Mouse (Mus musculus): ENCODE measurements around the gene Lefty1. TPM values are rescaled to one million over a fixed set of nuclear protein-coding genes. Genes with fewer than 3 reads are reported as not detected.
A peak's percentile ranks its signal among the peaks of the same experiment; 100 is the strongest.
"Not testable (repeated sequence)": the region's sequence is repeated elsewhere in the genome, so short reads cannot be mapped to it uniquely, and the experiment has no call there.

Lefty1 gene
- polyA plus RNA-seq, 1 experiment from 2014 or later = 1.6 TPM

DNA sequence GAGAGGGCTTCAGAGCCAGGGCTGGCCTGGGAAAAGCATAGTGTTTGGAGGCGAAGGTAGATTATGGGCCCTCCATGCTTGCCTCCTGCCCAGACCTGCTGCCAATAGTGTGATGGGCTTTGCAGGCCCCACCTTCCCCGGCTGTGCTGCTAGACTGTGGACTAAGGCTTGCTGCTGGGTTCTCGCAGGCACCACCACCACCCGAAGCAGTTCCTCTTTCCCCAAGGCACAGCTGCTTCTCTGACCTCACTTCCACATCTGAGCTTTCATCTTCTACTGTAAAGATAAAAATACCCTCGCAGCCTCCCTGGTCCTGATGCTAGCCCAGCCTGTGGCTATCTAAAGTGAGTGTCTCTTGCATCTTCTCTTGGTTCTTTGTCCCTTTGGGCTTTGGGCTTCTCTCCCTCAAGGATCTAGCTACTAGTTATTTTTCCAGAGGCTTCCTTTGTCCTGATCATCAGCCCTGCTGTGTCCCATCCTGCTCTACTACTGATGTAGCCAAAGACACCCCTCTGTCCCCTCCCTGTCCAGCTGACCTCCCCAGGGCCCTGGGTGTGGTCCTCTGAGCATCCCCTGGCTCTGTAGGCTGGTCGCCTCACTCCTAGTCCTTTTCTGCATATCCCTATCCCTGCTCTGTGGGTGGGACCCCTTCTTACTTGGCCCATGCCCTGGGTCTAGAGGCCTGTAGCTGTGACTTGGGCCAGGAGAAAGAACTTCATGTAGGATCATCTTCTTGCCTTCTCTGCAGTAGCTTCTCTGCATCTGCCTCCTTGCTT lies 12.4 kb upstream of the Lefty1 start:
- Histone ChIP-seq H3K27me3 (peaks cover 2% of the 10 kb centered on the region; the same call in 1 of the 2 replicates), H3K4me2 (no peak overlapping the region), H3K9me3 (no peaks in the 10 kb centered on the region), H3K36me3 (no peaks in the 10 kb centered on the region), H3K4me3 (no peak overlapping the region), H3K27ac (no peak overlapping the region), H3K9ac (0 out of 2 replicates have a peak overlapping the region, but pooled peaks have one; percentile 40), H3K4me1 (no peaks in the 10 kb centered on the region)
- WGBS = 75% methylated on average over 6 of the region's 6 CpGs
- no peak for ATAC-seq (ENCODE audit: insufficient number of reproducible peaks, insufficient read depth, low FRiP score, low TSS enrichment, low read depth)

DNA sequence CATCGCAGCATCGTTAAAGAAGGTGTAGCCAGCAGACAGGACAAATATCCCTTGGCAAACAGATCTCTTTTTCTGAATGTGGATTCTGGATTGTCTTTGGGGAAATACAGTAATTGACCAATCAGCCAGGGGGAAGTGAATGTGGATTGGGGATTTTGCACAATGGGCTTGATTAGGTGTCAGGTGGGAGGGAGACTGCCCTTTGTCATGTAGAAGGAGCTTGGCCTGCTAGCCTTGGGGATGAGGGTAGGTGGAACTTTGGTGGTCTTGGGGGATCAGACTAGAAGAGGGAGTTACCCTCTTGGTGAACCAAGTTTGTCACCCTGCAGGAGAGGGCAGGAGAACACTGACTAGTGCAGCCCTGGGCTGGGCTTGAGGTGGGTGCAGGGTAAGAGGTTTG lies 10.1 kb upstream of the Lefty1 start:
- Histone ChIP-seq H3K4me3 (no peak overlapping the region), H3K27me3 (peaks cover 2% of the 10 kb centered on the region; the same call in 1 of the 2 replicates), H3K4me1 (no peaks in the 10 kb centered on the region), H3K36me3 (no peaks in the 10 kb centered on the region), H3K27ac (no peak overlapping the region), H3K4me2 (no peak overlapping the region), H3K9ac (no peak overlapping the region), H3K9me3 (no peaks in the 10 kb centered on the region)
- no peak for ATAC-seq (ENCODE audit: insufficient number of reproducible peaks, insufficient read depth, low FRiP score, low TSS enrichment, low read depth)
- WGBS = 45% methylated on average over 2 of the region's 2 CpGs

DNA sequence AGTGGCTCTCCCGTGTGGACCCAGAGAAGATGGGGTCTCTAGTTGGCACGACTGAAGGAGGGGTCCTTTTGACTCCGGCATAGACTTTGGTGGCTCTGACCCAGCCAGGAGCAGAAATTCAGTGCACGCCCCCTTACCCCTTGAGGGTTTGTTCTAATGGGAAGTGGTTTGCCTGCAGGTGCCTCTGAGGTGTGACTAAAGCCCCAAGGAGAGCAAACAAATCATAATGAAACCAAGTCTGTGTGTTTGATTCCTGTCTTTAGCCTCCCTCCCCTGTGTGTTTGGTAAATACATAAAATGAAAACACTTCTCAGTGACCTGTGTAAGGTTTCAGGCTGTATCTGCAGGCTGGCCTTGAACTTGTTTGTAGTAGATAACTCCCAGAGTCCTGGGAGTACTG lies 8.5 kb upstream of the Lefty1 start:
- Histone ChIP-seq H3K9ac (no peak overlapping the region), H3K36me3 (no peaks in the 10 kb centered on the region), H3K9me3 (no peaks in the 10 kb centered on the region), H3K27ac (no peak overlapping the region), H3K4me2 (no peak overlapping the region), H3K27me3 (peaks cover 2% of the 10 kb centered on the region; the same call in 1 of the 2 replicates), H3K4me1 (no peaks in the 10 kb centered on the region), H3K4me3 (no peak overlapping the region)
- WGBS = 77% methylated on average over 4 of the region's 4 CpGs
- no peak for ATAC-seq (ENCODE audit: insufficient number of reproducible peaks, insufficient read depth, low FRiP score, low TSS enrichment, low read depth)

DNA sequence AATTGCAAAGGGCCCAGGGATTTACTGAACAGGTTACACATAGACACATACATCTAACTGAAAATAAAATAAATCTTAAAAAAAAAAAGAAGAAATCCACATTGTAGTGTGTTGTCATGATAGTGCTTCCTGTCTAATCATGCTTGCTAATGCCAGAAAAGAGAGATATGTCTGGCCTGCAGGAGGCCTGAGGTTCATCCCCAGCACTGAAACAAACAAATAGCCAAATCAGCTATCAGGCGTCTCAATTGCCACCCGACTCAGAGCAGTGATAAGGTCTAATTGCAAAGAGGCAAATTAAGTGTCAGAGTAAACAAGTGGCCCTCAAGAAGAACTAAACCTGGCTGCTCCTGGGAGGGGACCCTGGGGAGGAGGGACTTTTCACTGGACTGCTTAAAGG lies 5.2 kb upstream of the Lefty1 start:
- no peak overlapping the region for H3K4me2 ChIP-seq
- H3K4me3 ChIP-seq = no peak overlapping the region
- ATAC-seq (ENCODE audit: insufficient number of reproducible peaks, insufficient read depth, low FRiP score, low TSS enrichment, low read depth) = no peak
- H3K36me3 ChIP-seq = no peaks in the 10 kb centered on the region
- H3K9me3 ChIP-seq = no peaks in the 10 kb centered on the region
- 57% methylated on average over 2 of the region's 2 CpGs for WGBS
- no peak overlapping the region for H3K27ac ChIP-seq
- peaks cover 20% of the 10 kb centered on the region for H3K27me3 ChIP-seq
- no peak overlapping the region for H3K9ac ChIP-seq
- no peaks in the 10 kb centered on the region for H3K4me1 ChIP-seq

DNA sequence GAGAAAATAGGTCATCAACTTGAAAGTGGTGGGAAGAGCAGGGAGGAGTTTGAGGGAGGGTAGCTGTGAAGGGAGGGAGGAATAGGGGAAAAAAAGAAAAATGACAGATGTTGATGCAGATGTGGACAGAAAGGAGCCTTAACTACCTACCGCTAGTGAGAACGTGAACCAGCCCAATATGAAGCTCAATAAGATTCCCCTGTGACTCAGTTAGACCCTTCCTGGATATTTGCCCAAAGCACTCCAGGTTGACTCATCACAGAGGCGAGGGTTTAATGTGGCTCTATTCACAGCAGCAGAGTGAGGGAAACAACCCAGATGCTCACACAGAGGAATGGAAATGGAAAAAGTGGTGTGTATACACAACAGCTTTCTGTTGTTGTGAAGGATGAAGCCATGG lies 3.7 kb upstream of the Lefty1 start:
- Histone ChIP-seq H3K36me3 (no peaks in the 10 kb centered on the region), H3K4me1 (no peaks in the 10 kb centered on the region), H3K9me3 (no peaks in the 10 kb centered on the region), H3K27ac (no peak overlapping the region), H3K27me3 (peaks cover 35% of the 10 kb centered on the region), H3K4me3 (no peak overlapping the region), H3K4me2 (no peak overlapping the region), H3K9ac (no peak overlapping the region)
- ATAC-seq (ENCODE audit: insufficient number of reproducible peaks, insufficient read depth, low FRiP score, low TSS enrichment, low read depth) = no peak
- 62% methylated on average over 3 of the region's 3 CpGs for WGBS

DNA sequence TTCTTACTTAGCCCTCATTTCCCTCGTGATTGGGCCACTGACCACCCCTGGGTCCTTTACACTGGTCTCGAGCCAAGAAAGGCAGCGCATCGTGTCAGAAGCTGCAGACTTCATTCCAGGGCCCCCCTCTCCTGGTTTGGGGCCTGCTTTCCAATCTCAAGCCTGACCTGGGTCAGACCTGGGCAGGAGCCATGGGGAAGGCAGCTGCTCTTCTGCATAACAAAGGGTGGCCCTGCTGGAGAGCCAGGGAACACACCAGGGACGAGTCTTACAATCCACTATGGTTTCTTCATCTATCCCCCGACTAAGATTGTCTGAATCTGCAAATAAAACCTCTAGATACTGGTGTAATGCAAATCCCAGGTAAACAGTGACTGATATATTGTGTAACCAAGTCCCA lies 1.2 kb upstream of the Lefty1 start:
- Histone ChIP-seq H3K27me3 (peaks cover 56% of the 10 kb centered on the region), H3K9me3 (no peaks in the 10 kb centered on the region), H3K9ac (no peak overlapping the region), H3K4me2 (no peak overlapping the region), H3K36me3 (no peaks in the 10 kb centered on the region), H3K4me3 (no peak overlapping the region), H3K27ac (no peak overlapping the region), H3K4me1 (peaks cover 3% of the 10 kb centered on the region; the same call in 1 of the 2 replicates)
- no peak for ATAC-seq (ENCODE audit: insufficient number of reproducible peaks, insufficient read depth, low FRiP score, low TSS enrichment, low read depth)
- 24% methylated on average over 6 of the region's 6 CpGs for WGBS

DNA sequence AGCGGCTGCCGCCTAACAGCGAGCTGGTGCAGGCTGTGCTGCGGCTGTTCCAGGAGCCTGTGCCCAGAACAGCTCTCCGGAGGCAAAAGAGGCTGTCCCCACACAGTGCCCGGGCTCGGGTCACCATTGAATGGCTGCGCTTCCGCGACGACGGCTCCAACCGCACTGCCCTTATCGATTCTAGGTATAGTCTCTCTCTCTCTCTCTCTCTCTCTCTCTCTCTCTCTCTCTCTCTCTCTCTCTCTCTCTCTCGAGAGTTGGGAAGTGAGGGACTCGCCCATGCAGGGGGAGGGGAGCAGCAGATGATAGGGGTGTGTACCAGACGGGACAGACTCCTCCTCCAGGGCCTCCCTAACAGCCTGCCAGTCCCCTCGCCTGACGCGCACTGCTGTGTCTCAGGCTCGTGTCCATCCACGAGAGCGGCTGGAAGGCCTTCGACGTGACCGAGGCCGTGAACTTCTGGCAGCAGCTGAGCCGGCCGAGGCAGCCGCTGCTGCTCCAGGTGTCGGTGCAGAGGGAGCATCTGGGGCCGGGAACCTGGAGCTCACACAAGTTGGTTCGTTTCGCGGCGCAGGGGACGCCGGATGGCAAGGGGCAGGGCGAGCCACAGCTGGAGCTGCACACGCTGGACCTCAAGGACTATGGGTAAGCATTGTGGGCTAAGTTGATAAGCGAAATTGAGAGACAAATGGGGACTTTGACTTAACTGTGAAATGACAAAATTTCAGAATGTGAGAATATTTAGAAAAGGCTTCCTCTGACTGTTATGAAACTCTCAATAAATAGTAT lies 2.0 kb downstream of the Lefty1 start:
- 0 out of 2 replicates have a peak, but pooled peaks have one; percentile 54 for ATAC-seq (ENCODE audit: insufficient number of reproducible peaks, insufficient read depth, low FRiP score, low TSS enrichment, low read depth)
- H3K36me3 ChIP-seq, H3K27ac ChIP-seq, H3K9me3 ChIP-seq: not testable (repeated sequence)
- Histone ChIP-seq H3K4me1 (peaks cover 14% of the 10 kb centered on the region), H3K9ac (peak overlapping the region; percentile 44), H3K4me3 (peak overlapping the region; percentile 38), H3K4me2 (peak overlapping the region; percentile 62), H3K27me3 (peaks cover 71% of the 10 kb centered on the region)
- 1% methylated on average over 39 of the region's 41 CpGs for WGBS

DNA sequence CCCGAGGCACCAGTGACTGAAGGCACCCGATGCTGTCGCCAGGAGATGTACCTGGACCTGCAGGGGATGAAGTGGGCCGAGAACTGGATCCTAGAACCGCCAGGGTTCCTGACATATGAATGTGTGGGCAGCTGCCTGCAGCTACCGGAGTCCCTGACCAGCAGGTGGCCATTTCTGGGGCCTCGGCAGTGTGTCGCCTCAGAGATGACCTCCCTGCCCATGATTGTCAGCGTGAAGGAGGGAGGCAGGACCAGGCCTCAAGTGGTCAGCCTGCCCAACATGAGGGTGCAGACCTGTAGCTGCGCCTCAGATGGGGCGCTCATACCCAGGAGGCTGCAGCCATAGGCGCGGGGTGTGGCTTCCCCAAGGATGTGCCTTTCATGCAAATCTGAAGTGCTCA lies 2.8 kb downstream of the Lefty1 start:
- H3K9me3 ChIP-seq; H3K9ac ChIP-seq; H3K4me3 ChIP-seq; H3K36me3 ChIP-seq; ATAC-seq (ENCODE audit: insufficient number of reproducible peaks, insufficient read depth, low FRiP score, low TSS enrichment, low read depth); H3K27ac ChIP-seq; H3K4me2 ChIP-seq: not testable (repeated sequence)
- peaks cover 17% of the 10 kb centered on the region for H3K4me1 ChIP-seq
- WGBS = 23% methylated on average over 13 of the region's 13 CpGs
- H3K27me3 ChIP-seq = peaks cover 71% of the 10 kb centered on the region

DNA sequence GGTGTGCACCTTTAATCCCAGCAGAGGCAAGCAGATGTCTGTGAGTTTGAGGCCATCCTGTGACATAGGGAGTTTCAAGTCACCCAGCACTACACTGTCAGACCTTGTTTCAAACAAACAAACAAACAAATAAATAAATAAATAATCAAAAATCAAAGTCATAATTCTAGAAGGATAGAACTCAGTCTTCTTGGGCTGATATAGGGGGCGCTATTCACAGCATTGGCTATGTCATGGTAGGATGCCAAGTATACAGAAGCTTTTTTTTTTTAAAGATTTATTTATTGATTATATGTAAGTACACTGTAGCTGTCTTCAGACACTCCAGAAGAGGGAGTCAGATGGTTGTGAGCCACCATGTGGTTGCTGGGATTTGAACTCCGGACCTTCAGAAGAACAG lies 4.0 kb downstream of the Lefty1 start:
- not testable (repeated sequence) for H3K4me2 ChIP-seq; H3K27ac ChIP-seq; H3K9ac ChIP-seq; H3K36me3 ChIP-seq; H3K9me3 ChIP-seq; ATAC-seq (ENCODE audit: insufficient number of reproducible peaks, insufficient read depth, low FRiP score, low TSS enrichment, low read depth); H3K4me3 ChIP-seq
- Histone ChIP-seq H3K4me1 (peaks cover 26% of the 10 kb centered on the region), H3K27me3 (peaks cover 68% of the 10 kb centered on the region)
- 73% methylated on average over 2 of the region's 2 CpGs for WGBS

DNA sequence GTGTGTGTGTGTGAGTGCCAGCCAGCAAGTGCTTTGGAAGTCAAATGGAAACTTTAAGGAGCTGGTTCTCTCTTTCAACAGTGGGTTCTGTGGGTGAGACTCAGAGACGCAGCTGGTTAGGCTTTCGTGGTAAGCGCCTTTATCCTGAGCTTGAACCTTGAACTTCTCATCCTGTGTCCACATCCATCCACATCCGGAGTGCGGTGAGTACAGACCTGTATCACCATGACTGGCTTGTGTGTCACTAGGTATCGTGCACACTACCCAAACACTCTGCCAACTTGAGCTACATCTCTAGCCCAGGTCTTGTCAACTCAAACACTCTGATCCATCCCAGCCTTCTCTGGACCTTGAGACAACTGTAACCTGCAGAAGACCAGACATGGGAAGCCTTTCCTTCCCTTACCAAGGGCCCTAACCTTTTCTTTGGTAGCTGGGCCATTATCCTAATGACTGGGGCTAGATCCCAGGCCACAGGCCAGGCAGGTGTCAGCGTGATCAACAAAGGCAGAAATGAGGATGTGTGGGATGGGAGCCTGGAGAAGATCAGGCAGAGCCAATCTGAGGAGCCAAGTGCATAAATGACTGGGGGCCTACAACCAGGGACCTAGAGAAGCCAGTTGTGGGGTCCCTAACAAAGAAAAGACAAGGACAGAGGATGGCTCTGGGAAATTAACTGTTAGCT lies 6.1 kb downstream of the Lefty1 start:
- Histone ChIP-seq H3K4me3 (peak overlapping the region; percentile 83), H3K4me1 (peaks cover 45% of the 10 kb centered on the region), H3K27ac (no peak overlapping the region), H3K9ac (peak overlapping the region; percentile 88), H3K36me3 (no peaks in the 10 kb centered on the region), H3K27me3 (peaks cover 46% of the 10 kb centered on the region), H3K9me3 (no peaks in the 10 kb centered on the region), H3K4me2 (peak overlapping the region; percentile 89)
- ATAC-seq (ENCODE audit: insufficient number of reproducible peaks, insufficient read depth, low FRiP score, low TSS enrichment, low read depth) = no peak
- 89% methylated on average over 7 of the region's 7 CpGs for WGBS

DNA sequence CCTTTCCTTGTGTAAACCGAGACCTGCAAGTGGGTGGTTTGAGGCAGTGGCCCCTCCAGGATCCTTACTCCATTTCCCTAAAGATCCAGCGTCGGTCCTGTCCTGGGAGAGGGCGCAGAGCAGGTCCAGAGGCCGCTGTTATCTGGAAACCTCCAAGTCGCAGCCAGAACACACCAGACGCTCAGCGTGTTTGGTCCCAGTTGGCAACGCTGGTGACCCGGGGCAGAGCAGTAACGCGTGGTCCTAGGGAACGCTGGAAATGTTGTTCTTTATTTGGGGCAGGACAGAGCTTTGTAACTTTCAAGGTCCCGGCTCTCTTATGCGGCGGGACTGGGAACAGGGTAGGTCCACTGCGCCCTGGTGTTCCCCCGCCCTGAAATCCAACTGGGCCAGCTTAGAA lies 6.9 kb downstream of the Lefty1 start:
- ATAC-seq (ENCODE audit: insufficient number of reproducible peaks, insufficient read depth, low FRiP score, low TSS enrichment, low read depth) = no peak
- Histone ChIP-seq H3K36me3 (no peaks in the 10 kb centered on the region), H3K4me1 (peaks cover 51% of the 10 kb centered on the region), H3K27me3 (peaks cover 38% of the 10 kb centered on the region), H3K27ac (no peak overlapping the region), H3K9me3 (no peaks in the 10 kb centered on the region), H3K4me2 (peak overlapping the region; percentile 89), H3K9ac (peak overlapping the region; percentile 88), H3K4me3 (peak overlapping the region; percentile 83)
- 3% methylated on average over 18 of the region's 18 CpGs for WGBS

Measured in embryonic facial prominence, embryonic 13.5 days (tissue).